Mouse (Mus musculus) ES-Bruce4 (cell line): ENCODE data around the gene Sub1. TPM values are rescaled to one million over a fixed set of nuclear protein-coding genes. Genes with fewer than 3 reads are reported as not detected.

Experiments
- H3K27ac ChIP-seq: 2 replicates; pipeline ENCODE4 v1.5.1; 2012; ENCODE audit warnings: low read length, inconsistent platforms; ENCODE audit not compliant: insufficient read depth
- H3K27me3 ChIP-seq: 2 replicates; pipeline ENCODE4 v1.6.1; 2012; ENCODE audit warnings: mild to moderate bottlenecking, low read length, inconsistent platforms; ENCODE audit not compliant: control insufficient read depth, poor library complexity, insufficient read depth, severe bottlenecking
- H3K36me3 ChIP-seq: 2 replicates; pipeline ENCODE4 v1.6.1; 2012; ENCODE audit warnings: inconsistent platforms, mild to moderate bottlenecking, low read length, moderate library complexity; ENCODE audit not compliant: control insufficient read depth, poor library complexity, insufficient read depth, severe bottlenecking
- H3K4me1 ChIP-seq: one replicate; pipeline ENCODE4 v1.8.1; 2011; ENCODE audit warnings: low read length; ENCODE audit not compliant: control insufficient read depth, insufficient read depth
- H3K4me3 ChIP-seq: 2 replicates; pipeline ENCODE4 v1.5.1; 2011; ENCODE audit warnings: low read depth, mild to moderate bottlenecking, low read length
- H3K9ac ChIP-seq: 2 replicates; pipeline ENCODE4 v1.6.1; 2012; ENCODE audit warnings: low read depth, mild to moderate bottlenecking, inconsistent platforms; ENCODE audit not compliant: poor library complexity, severe bottlenecking
- H3K9me3 ChIP-seq: replicated peaks from 2 replicates; pipeline ENCODE4 v1.6.1; 2012; ENCODE audit warnings: mild to moderate bottlenecking, low read length, inconsistent platforms; ENCODE audit not compliant: control insufficient read depth, poor library complexity, insufficient read depth, severe bottlenecking
- CTCF ChIP-seq: IDR thresholded peaks from one replicate; pipeline ENCODE4 v1.8.1; 2011; ENCODE audit warnings: low read depth, low read length
- EP300 ChIP-seq: IDR thresholded peaks from 2 replicates; pipeline ENCODE4 v1.6.1; 2011; ENCODE audit warnings: low read depth, low read length; ENCODE audit not compliant: insufficient read depth
- POLR2A ChIP-seq: IDR thresholded peaks from one replicate; pipeline ENCODE4 v1.8.1; 2011; ENCODE audit warnings: low read length; ENCODE audit not compliant: insufficient read depth
- polyA plus RNA-seq: library from polyadenylated mRNA; stranded (reverse); fragments of >200 nt; gene quantifications from 2 replicates; pipeline ENCODE4 v1.2.4, GENCODE M21; 2011; ENCODE audit warnings: low read depth; ENCODE audit not compliant: missing spikeins, insufficient read depth, insufficient read length

The Sub1 gene
- polyA plus RNA-seq, 1 experiment: 508 TPM

DNA sequence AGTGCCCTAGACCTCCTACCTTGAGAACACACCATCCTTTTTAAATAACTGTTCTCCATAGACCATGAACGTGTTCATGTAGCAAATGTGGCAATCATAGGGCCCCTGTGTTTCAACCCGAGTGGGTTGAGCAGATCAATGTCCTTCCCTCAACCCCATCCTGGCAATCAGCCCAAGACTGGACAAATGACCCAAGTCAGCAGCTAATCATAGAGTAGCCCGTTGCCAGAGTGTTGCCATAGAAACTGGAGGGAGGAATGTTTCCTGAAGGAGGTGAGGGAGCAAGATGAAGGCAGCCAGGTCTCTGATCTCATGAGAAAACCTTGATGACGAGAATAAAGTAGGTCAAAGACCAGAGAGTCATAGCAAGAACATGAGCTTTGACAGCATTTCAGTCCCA is 42.6 kb downstream of the Sub1 start:
- H3K27me3 ChIP-seq: no peaks in the 10 kb centered on the region
- no peaks in the 10 kb centered on the region for H3K36me3 ChIP-seq
- no peak overlapping the region for H3K9ac ChIP-seq
- H3K4me1 ChIP-seq: no peaks in the 10 kb centered on the region
- TF ChIP-seq CTCF (no peak), EP300 (no peak), POLR2A (no peak)
- H3K27ac ChIP-seq: no peak overlapping the region
- H3K4me3 ChIP-seq: no peak overlapping the region
- H3K9me3 ChIP-seq: no peaks in the 10 kb centered on the region

- H3K9me3 ChIP-seq: no peaks in the 10 kb centered on the region
- H3K27ac ChIP-seq: no peak overlapping the region
- no peaks in the 10 kb centered on the region for H3K27me3 ChIP-seq
- no peaks in the 10 kb centered on the region for H3K4me1 ChIP-seq
- H3K4me3 ChIP-seq: no peak overlapping the region
- no peak for TF ChIP-seq POLR2A
- no peak for TF ChIP-seq CTCF
- TF ChIP-seq EP300: no peak
- no peaks in the 10 kb centered on the region for H3K36me3 ChIP-seq
- H3K9ac ChIP-seq: no peak overlapping the region
Observed at GRCm38 (mm10) chr15:11952159-11952558, 44.6 kb downstream of the Sub1 start.

DNA sequence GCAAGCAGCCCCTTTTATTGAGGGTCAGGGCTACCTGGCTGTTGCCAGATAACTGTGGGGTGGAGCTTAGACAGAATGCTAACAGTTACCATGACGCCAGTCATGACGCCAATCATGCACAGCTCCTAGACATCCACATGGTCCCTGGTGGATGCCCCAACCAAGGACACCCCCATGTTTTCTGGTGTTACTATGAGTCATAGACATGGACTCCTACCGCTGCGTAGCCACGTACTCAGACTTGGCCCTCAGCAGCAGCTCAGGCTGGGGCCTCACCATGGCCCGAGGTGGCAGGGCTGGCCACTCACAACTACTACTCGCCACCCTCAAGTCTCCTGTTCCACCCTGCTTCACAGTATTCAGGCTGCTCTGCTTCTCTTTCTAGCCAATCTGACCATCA is 45.6 kb downstream of the Sub1 start:
- H3K9me3 ChIP-seq: no peaks in the 10 kb centered on the region
- H3K4me1 ChIP-seq: no peaks in the 10 kb centered on the region
- no peak overlapping the region for H3K4me3 ChIP-seq
- H3K27ac ChIP-seq: no peak overlapping the region
- no peaks in the 10 kb centered on the region for H3K27me3 ChIP-seq
- TF ChIP-seq CTCF: no peak
- no peak for TF ChIP-seq POLR2A
- no peak for TF ChIP-seq EP300
- no peak overlapping the region for H3K9ac ChIP-seq
- no peaks in the 10 kb centered on the region for H3K36me3 ChIP-seq

- Histone ChIP-seq H3K27me3 (no peaks in the 10 kb centered on the region), H3K4me3 (no peak overlapping the region), H3K9ac (no peak overlapping the region), H3K9me3 (no peaks in the 10 kb centered on the region), H3K36me3 (no peaks in the 10 kb centered on the region), H3K27ac (no peak overlapping the region), H3K4me1 (no peaks in the 10 kb centered on the region)
- TF ChIP-seq CTCF (no peak), POLR2A (no peak), EP300 (no peak)
Observed at GRCm38 (mm10) chr15:11950144-11950543, 46.6 kb downstream of the Sub1 start.

GRCm38 (mm10) chr15:11949490-11949889 is 47.3 kb downstream of the Sub1 start:
- Histone ChIP-seq H3K27ac (no peak overlapping the region), H3K9me3 (no peaks in the 10 kb centered on the region), H3K27me3 (no peaks in the 10 kb centered on the region), H3K36me3 (no peaks in the 10 kb centered on the region), H3K4me1 (no peaks in the 10 kb centered on the region), H3K4me3 (no peak overlapping the region), H3K9ac (no peak overlapping the region)
- TF ChIP-seq CTCF: no peak
- TF ChIP-seq EP300: no peak
- no peak for TF ChIP-seq POLR2A

GRCm38 (mm10) chr15:11940855-11941254 is 55.9 kb downstream of the Sub1 start:
- Histone ChIP-seq H3K27ac (no peak overlapping the region), H3K4me3 (no peak overlapping the region)

More at GRCm38 (mm10) chr15:11940855-11941254, 55.9 kb downstream of the Sub1 start:
- H3K4me1 ChIP-seq: no peaks in the 10 kb centered on the region
- TF ChIP-seq POLR2A (no peak), EP300 (no peak)
- no peaks in the 10 kb centered on the region for H3K36me3 ChIP-seq
- no peaks in the 10 kb centered on the region for H3K27me3 ChIP-seq
- H3K9ac ChIP-seq: no peak overlapping the region
- no peaks in the 10 kb centered on the region for H3K9me3 ChIP-seq

Other genes with a start within 250 kb of the Sub1 start
- 1.2 and 2.1 TPM in 2 replicates for gene Npr3, start 89.7 kb downstream of the Sub1 start, polyA plus RNA-seq
- 124 and 177 TPM in 2 replicates for gene Zfr, start 120.8 kb upstream of the Sub1 start, polyA plus RNA-seq
- 29.8 and 32.0 TPM in 2 replicates for gene Mtmr12, start 208.0 kb upstream of the Sub1 start, polyA plus RNA-seq